Mouse (Mus musculus): Measurements from ENCODE around the gene Efcab11.

Gene Efcab11

DNA sequence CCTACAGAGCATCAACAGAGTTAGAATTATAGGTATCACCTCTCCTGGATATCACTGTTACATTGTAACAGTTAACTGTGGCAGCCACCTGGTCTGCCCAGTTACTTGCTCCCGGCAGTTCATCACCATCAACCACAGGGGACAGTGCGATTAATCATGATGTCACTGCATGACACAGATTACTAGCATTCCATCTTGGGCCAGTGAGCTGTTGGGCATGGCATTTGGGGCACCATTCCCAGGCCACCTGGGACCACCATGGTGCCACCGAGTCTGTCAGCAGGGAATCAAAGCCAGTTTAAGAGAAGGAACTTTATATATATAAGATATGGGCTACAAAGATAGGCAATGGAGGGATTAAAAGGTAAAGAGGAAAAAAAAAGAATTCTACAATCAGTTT is 134.8 kb downstream of the Efcab11 start:
- no peak for DNase-seq (ENCODE audit: low spot score)

DNA sequence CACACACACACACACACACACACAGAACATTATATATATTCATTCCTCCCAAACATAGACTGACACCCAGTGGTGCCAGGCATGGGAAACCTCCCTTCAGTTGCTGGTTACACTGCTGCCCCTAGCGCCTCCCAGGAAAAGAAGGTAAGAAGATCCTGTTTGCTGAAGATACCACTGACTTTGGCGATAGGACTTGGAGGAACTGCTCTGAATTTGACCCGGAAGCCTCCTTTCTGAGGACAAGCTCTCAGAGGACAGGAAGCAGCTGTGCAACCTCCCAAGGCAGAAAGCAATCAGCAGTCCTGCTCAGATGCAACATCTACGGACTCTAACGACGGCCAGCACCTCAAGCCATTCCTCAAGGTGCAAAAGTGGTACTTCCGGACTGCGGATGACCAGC is 142.6 kb downstream of the Efcab11 start:
- no peak for DNase-seq (ENCODE audit: low spot score)

- DNase-seq (ENCODE audit: low spot score): no peak
Measured at GRCm38 (mm10) chr12:99739211-99739610, 145.0 kb downstream of the Efcab11 start.

DNA sequence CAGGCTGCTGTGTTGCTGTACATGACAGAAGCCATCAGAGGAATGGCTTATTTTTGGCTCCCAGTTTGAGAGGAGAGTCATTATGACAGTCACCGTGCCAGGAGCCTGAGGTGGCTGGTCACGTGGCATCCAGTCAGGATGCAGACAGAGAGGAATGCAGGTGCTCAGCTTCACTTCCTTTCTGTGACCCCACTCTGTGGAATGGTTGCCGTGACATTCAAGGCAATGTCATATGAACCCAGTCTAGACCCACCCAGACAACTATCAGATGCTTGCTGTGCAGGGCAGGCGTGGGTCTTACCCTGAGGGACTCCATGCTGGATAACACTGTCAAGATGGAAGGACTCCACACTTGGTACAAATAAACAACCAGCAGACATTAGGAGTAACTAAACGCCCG is 146.0 kb downstream of the Efcab11 start:
- no peak for DNase-seq (ENCODE audit: low spot score)

DNA sequence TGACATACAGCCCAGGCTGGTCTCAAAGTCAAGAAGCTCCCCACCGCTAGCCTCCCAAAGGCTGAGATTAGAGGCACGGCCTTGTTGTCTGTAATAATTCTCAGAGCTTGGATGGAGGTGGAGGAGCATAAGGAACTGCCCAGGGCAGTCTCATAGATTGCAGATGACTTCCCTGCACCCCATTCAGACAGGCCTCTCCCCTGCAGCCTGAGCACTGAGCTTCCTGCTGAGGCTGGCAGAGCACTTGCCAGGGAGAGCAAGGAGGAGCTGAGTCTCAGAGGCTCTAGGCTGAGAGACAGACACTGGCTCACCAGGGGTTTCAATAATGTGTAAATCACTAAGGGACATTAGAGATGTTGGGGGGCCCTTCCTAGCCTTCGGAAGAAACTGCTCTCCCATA is 147.3 kb downstream of the Efcab11 start:
- no peak for DNase-seq (ENCODE audit: low spot score)

DNA sequence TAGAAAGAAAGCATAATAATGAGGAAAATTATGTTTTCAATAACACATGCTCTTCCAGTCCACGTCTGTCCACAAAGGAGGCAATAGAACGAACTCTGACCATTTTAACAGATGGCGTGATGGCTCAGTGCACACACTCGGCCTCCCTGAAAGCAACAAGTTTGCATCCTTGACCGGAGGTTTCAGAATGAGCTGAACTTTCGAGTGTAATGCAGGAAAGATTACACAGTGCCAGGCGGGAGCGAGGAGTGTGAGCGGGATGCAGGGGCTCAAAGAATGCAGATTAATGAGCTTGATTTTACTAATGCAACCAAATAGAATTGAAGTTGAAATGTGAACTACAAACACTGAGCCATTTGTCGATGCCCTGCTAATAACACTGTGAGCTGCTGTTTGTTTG is 149.1 kb downstream of the Efcab11 start:
- DNase-seq (ENCODE audit: low spot score): no peak

DNA sequence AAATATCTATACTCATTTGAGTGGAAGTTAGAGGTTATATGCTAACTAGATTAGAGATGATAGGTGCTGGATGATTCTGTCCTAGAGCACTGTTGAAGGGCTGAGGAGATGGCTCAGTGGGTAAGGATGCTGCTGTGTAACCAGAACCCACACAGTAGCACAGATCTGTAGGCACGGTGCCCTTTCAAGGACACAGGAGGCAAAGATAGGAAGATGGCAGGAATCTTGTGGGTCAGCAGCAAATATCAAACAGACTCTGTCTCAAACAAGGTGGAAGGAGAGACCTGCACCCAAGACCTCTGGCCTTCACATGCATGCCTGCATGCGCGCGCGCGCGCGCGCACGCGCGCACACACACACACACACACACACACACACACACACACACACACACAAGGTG is 160.0 kb downstream of the Efcab11 start:
- no peak for DNase-seq (ENCODE audit: low spot score)

- no peak for DNase-seq (ENCODE audit: low spot score)
Measured at GRCm38 (mm10) chr12:99723791-99724190, 160.4 kb downstream of the Efcab11 start.

DNA sequence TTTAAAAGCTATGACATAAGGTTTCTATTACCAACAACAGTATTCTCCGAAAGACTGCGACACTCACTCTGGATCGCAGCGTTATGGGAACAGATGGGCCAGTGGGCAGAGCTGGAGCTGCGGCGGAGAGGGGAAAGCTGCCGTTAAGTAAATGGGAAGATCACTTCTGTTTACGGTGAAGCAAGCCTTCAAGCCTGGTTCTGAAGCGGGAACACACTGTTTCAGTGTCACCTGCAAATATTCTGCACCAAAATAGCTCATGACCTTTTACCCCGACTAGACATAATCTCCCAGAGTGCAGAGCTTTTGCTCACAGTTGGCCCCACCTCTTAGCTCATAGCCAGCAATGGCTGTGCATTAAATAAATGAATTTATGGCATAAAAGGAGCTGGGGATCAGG is 162.9 kb downstream of the Efcab11 start:
- peak; percentile 8 for DNase-seq (ENCODE audit: low spot score)

DNA sequence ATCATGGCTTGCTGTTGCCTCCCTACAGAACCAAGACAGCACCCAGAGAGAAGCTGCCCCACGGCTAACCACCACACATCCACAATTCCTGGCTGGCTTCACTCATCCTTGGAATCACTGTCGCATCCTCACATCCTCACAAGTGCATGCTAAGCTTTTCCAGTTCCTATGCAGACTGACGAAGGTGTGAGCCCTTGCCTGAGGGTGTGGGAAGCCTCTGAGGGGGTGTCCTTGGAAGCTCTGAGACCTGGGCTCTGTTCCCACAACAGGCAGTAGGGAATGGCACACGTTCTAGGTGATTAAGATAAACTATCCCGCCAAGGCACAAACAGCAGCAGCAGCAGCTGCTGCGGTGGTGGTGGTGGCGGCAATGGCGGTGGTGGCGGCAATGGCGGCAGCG is 164.5 kb downstream of the Efcab11 start:
- DNase-seq (ENCODE audit: low spot score): no peak

DNA sequence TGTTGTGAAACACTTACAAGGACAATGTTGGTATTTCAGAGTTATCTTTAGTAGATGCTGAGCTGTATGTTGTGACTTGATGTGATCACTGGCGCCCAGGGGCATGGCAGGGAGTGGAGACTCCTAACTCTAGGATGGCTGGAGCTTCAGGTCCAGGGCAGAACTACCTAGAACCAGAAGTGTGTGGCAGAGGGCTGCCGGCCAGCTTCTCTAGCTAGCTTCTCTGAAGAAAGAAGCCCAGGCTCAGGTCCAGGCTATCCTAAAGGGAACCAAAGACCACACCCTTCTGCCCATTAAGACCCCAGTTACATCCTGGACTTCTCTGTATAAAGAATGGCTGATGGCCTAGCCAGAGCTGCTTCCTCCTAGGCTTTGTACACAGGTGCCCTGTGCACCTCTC is 166.1 kb downstream of the Efcab11 start:
- DNase-seq (ENCODE audit: low spot score): no peak

GRCm38 (mm10) chr12:99716038-99716610 is 168.1 kb downstream of the Efcab11 start:
- DNase-seq (ENCODE audit: low spot score): no peak

DNA sequence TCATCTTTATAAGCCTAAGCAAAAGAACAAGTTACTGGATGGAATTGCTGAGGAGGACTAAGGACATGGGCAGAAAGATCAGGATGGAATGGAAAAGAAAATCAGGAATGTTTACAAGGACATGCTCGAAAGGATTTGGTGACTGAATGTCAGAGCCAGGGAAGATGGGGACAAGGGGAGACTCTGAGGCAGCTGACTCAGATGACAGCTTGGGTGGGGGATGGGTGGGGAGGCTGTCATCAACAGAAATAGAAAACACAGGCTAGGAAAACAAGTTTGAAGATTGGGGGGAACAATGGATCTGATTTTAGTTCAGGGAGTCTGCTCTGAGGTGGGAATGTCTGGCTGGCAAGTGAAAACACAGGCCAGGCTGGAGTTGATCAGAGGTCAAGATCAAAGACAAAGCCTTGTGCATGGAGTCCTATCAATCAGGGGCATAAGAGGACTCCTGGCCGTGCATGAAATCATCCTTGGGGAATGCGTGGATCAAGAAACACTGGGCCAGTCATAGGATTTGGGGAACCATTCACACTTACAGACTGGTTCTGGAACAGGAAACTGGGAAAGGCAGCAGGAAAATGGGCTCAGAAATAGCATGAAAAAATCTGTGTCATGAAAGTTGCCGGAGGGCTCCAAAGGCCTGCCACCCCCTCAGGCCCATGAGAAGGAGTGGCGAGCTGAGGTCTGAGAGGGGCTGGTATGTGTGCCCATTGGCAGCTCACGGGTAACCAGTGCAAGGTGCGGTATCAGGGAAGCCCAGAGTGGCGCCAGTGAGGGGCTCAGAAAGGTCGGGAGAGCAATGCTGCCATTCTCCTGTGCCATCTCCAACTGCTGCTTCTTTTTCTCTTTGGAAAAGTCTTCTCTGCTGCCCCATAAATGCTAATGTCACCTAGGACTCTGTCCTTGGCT is 168.9 kb downstream of the Efcab11 start:
- DNase-seq (ENCODE audit: low spot score): no peak

- no peak for DNase-seq (ENCODE audit: low spot score)
Measured at GRCm38 (mm10) chr12:99712214-99712613, 172.0 kb downstream of the Efcab11 start.

DNA sequence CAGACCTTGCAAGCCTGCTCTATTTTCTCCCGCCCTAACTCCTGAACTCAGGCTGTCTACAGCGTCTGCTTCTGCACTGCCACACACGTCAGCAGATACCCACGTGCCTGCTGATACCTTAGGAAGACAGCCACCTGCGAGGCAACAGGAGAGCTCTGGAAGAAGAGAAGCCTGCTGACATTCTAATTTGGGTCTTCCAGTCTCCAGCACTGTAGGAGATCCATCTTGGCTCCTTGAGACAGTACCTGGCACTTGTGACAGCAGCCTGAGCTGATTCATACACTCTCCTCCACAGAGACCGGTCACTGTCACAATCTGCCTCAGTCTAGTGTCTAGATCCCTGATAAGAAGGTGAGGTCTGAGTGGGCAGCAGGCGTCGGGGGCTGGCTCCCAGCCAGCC is 182.0 kb downstream of the Efcab11 start:
- DNase-seq (ENCODE audit: low spot score): no peak

GRCm38 (mm10) chr12:99700380-99700779 is 183.9 kb downstream of the Efcab11 start:
- DNase-seq (ENCODE audit: low spot score): no peak

- DNase-seq (ENCODE audit: low spot score): no peak
Measured at GRCm38 (mm10) chr12:99699379-99700023, 184.7 kb downstream of the Efcab11 start.

DNA sequence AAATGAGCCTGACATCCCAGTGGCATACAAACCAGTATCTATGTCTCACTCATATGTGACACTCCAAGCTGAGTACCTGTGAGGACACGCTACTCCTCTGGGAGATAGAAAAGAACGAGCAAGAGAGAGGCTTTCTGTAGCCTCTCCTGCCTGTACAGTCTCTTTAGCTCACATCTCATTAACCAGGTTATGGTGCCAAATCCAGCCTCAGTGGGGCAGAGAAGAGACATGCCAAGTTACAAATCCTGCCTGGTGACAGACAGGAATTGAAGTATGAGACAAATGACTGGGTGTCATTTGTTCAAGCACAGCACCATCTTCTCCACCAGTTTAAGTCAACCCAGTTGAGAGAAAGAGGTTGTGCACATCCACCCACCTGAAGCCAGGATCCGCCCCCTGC is 190.2 kb downstream of the Efcab11 start:
- DNase-seq (ENCODE audit: low spot score): no peak

DNA sequence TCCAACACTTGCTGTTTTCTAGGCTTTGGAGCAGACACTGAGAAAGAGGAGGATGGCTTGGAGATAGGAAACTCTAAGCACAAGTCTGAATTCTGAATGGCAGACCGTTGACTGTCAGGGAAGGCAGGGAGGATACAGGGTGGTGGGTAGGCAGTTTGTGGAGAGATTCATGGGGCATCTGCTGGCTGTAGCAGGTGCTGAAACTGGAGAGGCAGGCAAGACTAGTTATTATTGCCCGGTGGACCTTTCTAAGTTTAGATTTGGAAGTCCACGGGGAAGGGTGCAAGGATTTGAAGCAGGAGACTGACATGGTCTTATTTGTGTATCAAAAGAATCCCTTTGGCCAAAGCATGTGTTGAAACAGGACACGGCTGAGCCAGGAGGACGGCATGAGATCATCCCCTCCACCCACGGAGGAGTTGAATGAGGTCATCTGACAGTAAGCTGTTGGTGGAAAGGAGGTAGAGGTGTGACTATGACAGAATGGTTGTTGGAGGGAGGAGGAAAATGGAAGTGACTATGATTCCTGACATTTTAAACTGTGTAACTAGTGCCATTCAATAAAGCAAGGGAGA is 197.7 kb downstream of the Efcab11 start:
- DNase-seq (ENCODE audit: low spot score): no peak

DNA sequence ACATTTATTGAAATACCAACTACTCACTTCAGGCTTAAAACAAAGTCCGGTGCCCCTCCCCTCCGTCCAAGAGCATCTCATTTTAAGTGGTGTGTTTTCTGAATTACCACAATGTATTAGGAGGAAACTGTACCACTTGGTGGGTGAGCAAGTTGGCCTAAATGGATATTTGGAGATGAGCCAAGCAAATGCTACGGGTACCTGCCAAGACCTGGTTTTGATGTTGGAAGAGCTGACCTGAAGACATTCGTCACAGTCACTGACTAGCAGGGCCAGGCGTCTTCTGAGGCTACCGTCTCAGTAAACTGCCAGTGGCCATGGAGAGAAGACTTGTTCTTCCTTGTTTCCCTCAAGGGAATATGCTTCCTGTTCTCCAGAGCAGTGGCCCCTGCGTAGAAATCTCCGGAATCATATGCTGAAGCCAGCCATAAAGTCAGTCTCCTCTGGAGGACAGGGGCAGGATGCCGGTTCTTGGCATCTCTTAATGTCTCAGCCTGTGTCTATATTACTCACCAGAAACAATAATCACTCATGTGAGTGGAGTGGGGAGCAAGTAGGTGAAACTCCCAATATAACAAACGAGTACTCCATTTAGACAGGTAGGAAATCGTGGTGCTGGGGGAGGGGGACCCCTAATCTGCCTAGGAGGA is 198.7 kb downstream of the Efcab11 start:
- no peak for DNase-seq (ENCODE audit: low spot score)

GRCm38 (mm10) chr12:99681681-99682080 is 202.6 kb downstream of the Efcab11 start:
- no peak for DNase-seq (ENCODE audit: low spot score)

GRCm38 (mm10) chr12:99671866-99672191 is 212.4 kb downstream of the Efcab11 start:
- no peak for DNase-seq (ENCODE audit: low spot score)
